Mouse (Mus musculus): ENCODE data around the gene Spock1. TPM values are rescaled to one million over a fixed set of nuclear protein-coding genes. Genes with fewer than 3 reads are reported as not detected.

The Spock1 gene
- total and polyA plus RNA-seq, 3 experiments = not detected

GRCm38 (mm10) chr13:57931998-57932397 lies 23.9 kb upstream of the Spock1 start:
- no peak overlapping the region for H3K4me3 ChIP-seq (replicated peaks in 1 of 3; ENCODE audit: low read depth in 2 of 3, low read length in 2 of 3, poor library complexity in 1 of 3)
- dilution Hi-C loops (cut with MboI; ENCODE audit: extremely low pct_ligation_motif_present, extremely low pct_unique_long_range_greater_than_20kb, low sequenced_read_pairs) = no loop called here
- no peaks in the 10 kb centered on the region for H3K36me3 ChIP-seq (replicated peaks in 1 of 2; ENCODE audit: control insufficient read depth in 1 of 2, insufficient read depth in 1 of 2, low read length in 1 of 2)

GRCm38 (mm10) chr13:57931376-57931775 lies 23.2 kb upstream of the Spock1 start:
- in situ Hi-C loops (cut with MboI; ENCODE audit: low pct_ligation_motif_present, low pct_unique_long_range_greater_than_20kb, low sequenced_read_pairs) (no loop called here), dilution Hi-C loops (cut with MboI; ENCODE audit: extremely low pct_ligation_motif_present, extremely low pct_unique_long_range_greater_than_20kb, low sequenced_read_pairs) (no loop called here)
- no peak for DNase-seq (ENCODE audit: extremely low read depth)
- Histone ChIP-seq H3K4me3 (replicated peaks in 1 of 3; ENCODE audit: low read depth in 2 of 3, low read length in 2 of 3, poor library complexity in 1 of 3) (no peak overlapping the region), H3K27me3 (replicated peaks) (no peaks in the 10 kb centered on the region), H3K4me2 (ENCODE audit: insufficient read depth, low read depth, poor library complexity, severe bottlenecking) (no peak overlapping the region), H3K9me3 (replicated peaks; ENCODE audit: low read length) (peaks cover 66% of the 10 kb centered on the region), H3K4me1 (ENCODE audit: control insufficient read depth in 1 of 2, insufficient read depth in 2 of 2) (no peaks in the 10 kb centered on the region), H3K36me3 (replicated peaks in 1 of 2; ENCODE audit: control insufficient read depth in 1 of 2, insufficient read depth in 1 of 2, low read length in 1 of 2) (no peaks in the 10 kb centered on the region), H3K9ac (ENCODE audit: insufficient read depth, low read depth) (no peak overlapping the region), H3K79me2 (replicated peaks; ENCODE audit: control insufficient read depth, extremely low read depth, insufficient read depth, poor library complexity, severe bottlenecking) (no peaks in the 10 kb centered on the region), H3K27ac (ENCODE audit: insufficient read depth, low read depth) (no peak overlapping the region)
- TF ChIP-seq JUND (conservative IDR thresholded peaks at IDR 0.05; ENCODE audit: low read depth, low read length) (no peak), UBTF (IDR thresholded peaks at IDR 0.05; ENCODE audit: low read depth, low read length) (no peak), SMC3 (IDR thresholded peaks at IDR 0.05; ENCODE audit: low read depth, low read length) (no peak), MAFK (IDR thresholded peaks at IDR 0.05; ENCODE audit: insufficient replicate concordance, low read length) (no peak), TCF12 (IDR thresholded peaks at IDR 0.05; ENCODE audit: low read depth, low read length) (no peak), POLR2AphosphoS2 (IDR thresholded peaks at IDR 0.05; ENCODE audit: low read depth, low read length) (no peak), CHD2 (IDR thresholded peaks at IDR 0.05; ENCODE audit: low read length) (no peak), ZKSCAN1 (IDR thresholded peaks at IDR 0.05; ENCODE audit: borderline replicate concordance, low read depth, low read length) (no peak), MAX (IDR thresholded peaks at IDR 0.05; ENCODE audit: low read length) (no peak), RCOR1 (conservative IDR thresholded peaks at IDR 0.05; ENCODE audit: low read depth, low read length) (no peak), IRF4 (IDR thresholded peaks at IDR 0.05; ENCODE audit: low read depth, low read length) (no peak), SIN3A (IDR thresholded peaks at IDR 0.05; ENCODE audit: low read length) (no peak), ZC3H11A (IDR thresholded peaks at IDR 0.05; ENCODE audit: low read depth, low read length) (no peak), BHLHE40 (IDR thresholded peaks at IDR 0.05; ENCODE audit: low read depth, low read length) (no peak)

More at GRCm38 (mm10) chr13:57931998-57932397, 23.9 kb upstream of the Spock1 start:
- H3K4me2 ChIP-seq (ENCODE audit: insufficient read depth, low read depth, poor library complexity, severe bottlenecking) = no peak overlapping the region
- no peak overlapping the region for H3K9ac ChIP-seq (ENCODE audit: insufficient read depth, low read depth)
- no peaks in the 10 kb centered on the region for H3K79me2 ChIP-seq (replicated peaks; ENCODE audit: control insufficient read depth, extremely low read depth, insufficient read depth, poor library complexity, severe bottlenecking)
- no peak overlapping the region for H3K27ac ChIP-seq (ENCODE audit: insufficient read depth, low read depth)
- no peaks in the 10 kb centered on the region for H3K4me1 ChIP-seq (ENCODE audit: control insufficient read depth in 1 of 2, insufficient read depth in 2 of 2)
- H3K9me3 ChIP-seq (replicated peaks; ENCODE audit: low read length) = peaks cover 65% of the 10 kb centered on the region
- no peaks in the 10 kb centered on the region for H3K27me3 ChIP-seq (replicated peaks)
- in situ Hi-C loops (cut with MboI; ENCODE audit: low pct_ligation_motif_present, low pct_unique_long_range_greater_than_20kb, low sequenced_read_pairs) = no loop called here
- TF ChIP-seq USF2 (conservative IDR thresholded peaks at IDR 0.05; ENCODE audit: low read depth, low read length) (no peak), NELFE (IDR thresholded peaks at IDR 0.05; ENCODE audit: low read depth, low read length) (no peak), TBP (conservative IDR thresholded peaks at IDR 0.05; ENCODE audit: low read depth, low read length) (no peak), MXI1 (IDR thresholded peaks at IDR 0.05; ENCODE audit: low read depth, low read length) (no peak), PAX5 (IDR thresholded peaks at IDR 0.05; ENCODE audit: low read length) (no peak), RAD21 (IDR thresholded peaks at IDR 0.05; ENCODE audit: low read depth, low read length) (no peak), ZKSCAN1 (IDR thresholded peaks at IDR 0.05; ENCODE audit: borderline replicate concordance, low read depth, low read length) (no peak), MYC (IDR thresholded peaks at IDR 0.05; ENCODE audit: low read depth, low read length) (no peak), CTCF (conservative IDR thresholded peaks at IDR 0.05 in 1 of 2, IDR thresholded peaks at IDR 0.05 in 1 of 2; ENCODE audit: low read depth in 2 of 2, low read length in 2 of 2) (no peak), ELF1 (IDR thresholded peaks at IDR 0.05; ENCODE audit: low read depth, low read length) (no peak), UBTF (IDR thresholded peaks at IDR 0.05; ENCODE audit: low read depth, low read length) (no peak), MAZ (IDR thresholded peaks at IDR 0.05; ENCODE audit: low read depth, low read length) (no peak), SIN3A (IDR thresholded peaks at IDR 0.05; ENCODE audit: low read length) (no peak), CHD1 (IDR thresholded peaks at IDR 0.05; ENCODE audit: low read depth, low read length) (no peak), JUND (conservative IDR thresholded peaks at IDR 0.05; ENCODE audit: low read depth, low read length) (no peak), ETS1 (conservative IDR thresholded peaks at IDR 0.05; ENCODE audit: low read depth, low read length) (no peak), POLR2A (IDR thresholded peaks at IDR 0.05; ENCODE audit: low read depth, low read length) (no peak), RCOR1 (conservative IDR thresholded peaks at IDR 0.05; ENCODE audit: low read depth, low read length) (no peak), EP300 (IDR thresholded peaks at IDR 0.05; ENCODE audit: low read length) (no peak)
- DNase-seq (ENCODE audit: extremely low read depth) = no peak
